Mouse (Mus musculus) brain, embryonic 18.5 days (tissue): ENCODE measurements at regions not wholly inside any gene's neighbourhood (a gene's known extent, or its start where the extent isn't known, plus 50 kb on each side); places are given as distances from the start of the nearest gene placed in this dataset.

Experiments used
- DNase-seq: peaks from one replicate; pipeline ENCODE4 v3.0.0-alpha.2; 2012; ENCODE audit warnings: low read depth, low spot score

- no peak for DNase-seq
Observed at GRCm38 (mm10) chr17:9722709-9723108, 53.2 kb upstream of the Pabpc6 start.
